In genomic region chr2:153151026-153151425, GRCm38 (mm10) we compare ENCODE assay signal across 12 mouse cellular contexts.
"Had no signal": no experiment of that assay in that cellular context is flagged by ENCODE, and none has a peak within 500 bp of the region (broad histone marks: within the 10 kb centered on the region; RNA-seq: fewer than 3 reads in every experiment).

No protein-coding gene starts in this region.

- DNase-seq: kidney, adult 18-20 months; kidney, postnatal 10 days; kidney, postnatal 4 days; liver; liver, embryonic 13.5 days; liver, postnatal 0 days; lung, postnatal 14 days; retina, postnatal 1 day; right cerebral cortex, postnatal 4 days; spleen, adult 18-20 months; thymus, adult 2 months; thymus, postnatal 36 days had no signal
